Mouse (Mus musculus) myocyte (in vitro differentiated cells): Measurements from ENCODE around the gene Akr1c18. TPM values are rescaled to one million over a fixed set of nuclear protein-coding genes. Genes with fewer than 3 reads are reported as not detected.

Experiments used
- H3K27me3 ChIP-seq: one replicate; pipeline ENCODE4 v1.6.1; 2011; ENCODE audit not compliant: control insufficient read depth, insufficient read depth, insufficient read length
- H3K36me3 ChIP-seq: one replicate; pipeline ENCODE4 v1.6.1; 2011; ENCODE audit not compliant: control insufficient read depth, insufficient read depth
- H3K4me2 ChIP-seq: one replicate; pipeline ENCODE4 v1.6.1; 2011; ENCODE audit warnings: low read depth, control low read depth
- H3K4me3 ChIP-seq: one replicate; pipeline ENCODE4 v1.5.1; 2011; ENCODE audit warnings: mild to moderate bottlenecking, control low read depth, moderate library complexity
- H3K79me2 ChIP-seq: one replicate; pipeline ENCODE4 v1.6.1; 2011; ENCODE audit not compliant: control insufficient read depth, insufficient read depth
- H3ac ChIP-seq: one replicate; pipeline ENCODE4 v1.6.1; 2011; ENCODE audit not compliant: control insufficient read depth, insufficient read length
- CEBPB ChIP-seq: IDR thresholded peaks from 2 replicates; pipeline ENCODE4 v1.6.1; 2011; ENCODE audit warnings: mild to moderate bottlenecking, moderate library complexity; ENCODE audit not compliant: poor library complexity, insufficient read depth, severe bottlenecking
- E2F4 ChIP-seq: IDR thresholded peaks from one replicate; pipeline ENCODE4 v1.6.1; 2011; ENCODE audit warnings: mild to moderate bottlenecking, control low read depth, moderate library complexity; ENCODE audit not compliant: insufficient read depth
- MAX ChIP-seq: IDR thresholded peaks from one replicate; pipeline ENCODE4 v1.6.1; 2011; ENCODE audit warnings: low read depth, mild to moderate bottlenecking, control low read depth
- MYOD1 ChIP-seq, 3 experiments: IDR thresholded peaks; one replicate each; pipeline ENCODE4 v1.6.1; 2011; ENCODE audit warnings: control low read depth in 2 of 3, low read depth in 2 of 3, mild to moderate bottlenecking in 2 of 3, moderate library complexity in 1 of 3; ENCODE audit not compliant: insufficient read length in 2 of 3, control insufficient read depth in 1 of 3
- MYOG ChIP-seq, 3 experiments: IDR thresholded peaks; one replicate each; pipeline ENCODE4 v1.6.1; 2011; ENCODE audit warnings: control low read depth in 2 of 3, low read depth in 2 of 3, mild to moderate bottlenecking in 2 of 3; ENCODE audit not compliant: insufficient read length in 2 of 3, control insufficient read depth in 1 of 3, insufficient read depth in 1 of 3
- POLR2A ChIP-seq: IDR thresholded peaks from one replicate; pipeline ENCODE4 v1.6.1; 2011; ENCODE audit warnings: low read depth, mild to moderate bottlenecking, control low read depth, moderate library complexity; ENCODE audit not compliant: insufficient read length
- POLR2AphosphoS2 ChIP-seq: IDR thresholded peaks from one replicate; pipeline ENCODE4 v1.6.1; 2011; ENCODE audit warnings: low read depth, control low read depth; ENCODE audit not compliant: insufficient read length
- REST ChIP-seq: IDR thresholded peaks from one replicate; pipeline ENCODE4 v1.6.1; 2011; ENCODE audit warnings: mild to moderate bottlenecking, control low read depth, moderate library complexity; ENCODE audit not compliant: insufficient read depth, insufficient read length
- SRF ChIP-seq: IDR thresholded peaks from one replicate; pipeline ENCODE4 v1.6.1; 2011; ENCODE audit warnings: low read depth; ENCODE audit not compliant: control insufficient read depth, insufficient read length
- TCF12 ChIP-seq: IDR thresholded peaks from one replicate; pipeline ENCODE4 v1.6.1; 2011; ENCODE audit warnings: mild to moderate bottlenecking, control low read depth; ENCODE audit not compliant: poor library complexity, insufficient read depth, severe bottlenecking
- TCF3 ChIP-seq: IDR thresholded peaks from one replicate; pipeline ENCODE4 v1.6.1; 2011; ENCODE audit warnings: low read depth, control low read depth; ENCODE audit not compliant: insufficient read length
- USF1 ChIP-seq: IDR thresholded peaks from one replicate; pipeline ENCODE4 v1.6.1; 2011; ENCODE audit warnings: low read depth, mild to moderate bottlenecking, control low read depth, moderate library complexity
- polyA plus RNA-seq: library from polyadenylated mRNA; unstranded; fragments of >200 nt; fragmentation: generic; extraction: Trizol; gene quantifications from one replicate; pipeline ENCODE4 v1.2.1, GENCODE M21; 2012; ENCODE audit warnings: missing spikeins

The Akr1c18 gene
- polyA plus RNA-seq, 1 experiment = not detected

GRCm38 (mm10) chr13:4172978-4173377, 22.5 kb upstream of the Akr1c18 start:
- H3ac ChIP-seq = no peak overlapping the region

GRCm38 (mm10) chr13:4168006-4168405, 17.6 kb upstream of the Akr1c18 start:
- Histone ChIP-seq H3K36me3 (no peaks in the 10 kb centered on the region), H3ac (no peak overlapping the region), H3K27me3 (no peaks in the 10 kb centered on the region), H3K4me2 (no peak overlapping the region), H3K79me2 (no peaks in the 10 kb centered on the region), H3K4me3 (no peak overlapping the region)
- TF ChIP-seq MYOG (IDR thresholded peaks at IDR 0.05; ENCODE audit: control insufficient read depth in 1 of 3, insufficient read depth in 1 of 3, insufficient read length in 2 of 3, low read depth in 2 of 3) (no peak), POLR2A (no peak), SRF (no peak), MYOD1 (IDR thresholded peaks at IDR 0.05; ENCODE audit: control insufficient read depth in 1 of 3, insufficient read length in 2 of 3, low read depth in 2 of 3) (no peak), REST (no peak), CEBPB (no peak), USF1 (no peak), TCF12 (no peak), POLR2AphosphoS2 (no peak), E2F4 (no peak), TCF3 (no peak), MAX (no peak)

More at GRCm38 (mm10) chr13:4172978-4173377, 22.5 kb upstream of the Akr1c18 start:
- Histone ChIP-seq H3K36me3 (no peaks in the 10 kb centered on the region), H3K27me3 (no peaks in the 10 kb centered on the region), H3K79me2 (no peaks in the 10 kb centered on the region), H3K4me3 (no peak overlapping the region), H3K4me2 (no peak overlapping the region)
- no peak for TF ChIP-seq REST
- TF ChIP-seq TCF12 = no peak
- no peak for TF ChIP-seq MYOG (IDR thresholded peaks at IDR 0.05; ENCODE audit: control insufficient read depth in 1 of 3, insufficient read depth in 1 of 3, insufficient read length in 2 of 3, low read depth in 2 of 3)
- no peak for TF ChIP-seq POLR2A
- no peak for TF ChIP-seq TCF3
- TF ChIP-seq SRF = no peak
- TF ChIP-seq MAX = no peak
- TF ChIP-seq E2F4 = no peak
- TF ChIP-seq USF1 = no peak
- no peak for TF ChIP-seq MYOD1 (IDR thresholded peaks at IDR 0.05; ENCODE audit: control insufficient read depth in 1 of 3, insufficient read length in 2 of 3, low read depth in 2 of 3)
- TF ChIP-seq CEBPB = no peak
- TF ChIP-seq POLR2AphosphoS2 = no peak

- H3K27me3 ChIP-seq = no peaks in the 10 kb centered on the region
- no peak overlapping the region for H3ac ChIP-seq
- no peak overlapping the region for H3K4me3 ChIP-seq
- TF ChIP-seq TCF12 = no peak
- no peak for TF ChIP-seq REST
- no peak for TF ChIP-seq TCF3
- no peak for TF ChIP-seq MYOD1 (IDR thresholded peaks at IDR 0.05; ENCODE audit: control insufficient read depth in 1 of 3, insufficient read length in 2 of 3, low read depth in 2 of 3)
- TF ChIP-seq E2F4 = no peak
- TF ChIP-seq POLR2A = no peak
- no peak for TF ChIP-seq POLR2AphosphoS2
- no peak for TF ChIP-seq MYOG (IDR thresholded peaks at IDR 0.05; ENCODE audit: control insufficient read depth in 1 of 3, insufficient read depth in 1 of 3, insufficient read length in 2 of 3, low read depth in 2 of 3)
- no peak for TF ChIP-seq CEBPB
- no peak for TF ChIP-seq MAX
- no peaks in the 10 kb centered on the region for H3K79me2 ChIP-seq
- H3K4me2 ChIP-seq = no peak overlapping the region
- no peaks in the 10 kb centered on the region for H3K36me3 ChIP-seq
Observed at GRCm38 (mm10) chr13:4155286-4155685, 4.8 kb upstream of the Akr1c18 start.

- Histone ChIP-seq H3ac (no peak overlapping the region), H3K4me3 (no peak overlapping the region), H3K36me3 (no peaks in the 10 kb centered on the region), H3K27me3 (no peaks in the 10 kb centered on the region), H3K79me2 (no peaks in the 10 kb centered on the region), H3K4me2 (no peak overlapping the region)
- TF ChIP-seq POLR2A = no peak
- no peak for TF ChIP-seq POLR2AphosphoS2
- no peak for TF ChIP-seq TCF3
- TF ChIP-seq MYOG (IDR thresholded peaks at IDR 0.05; ENCODE audit: control insufficient read depth in 1 of 3, insufficient read depth in 1 of 3, insufficient read length in 2 of 3, low read depth in 2 of 3) = no peak
- no peak for TF ChIP-seq CEBPB
- no peak for TF ChIP-seq MAX
- TF ChIP-seq MYOD1 (IDR thresholded peaks at IDR 0.05; ENCODE audit: control insufficient read depth in 1 of 3, insufficient read length in 2 of 3, low read depth in 2 of 3) = no peak
- TF ChIP-seq REST = no peak
- no peak for TF ChIP-seq TCF12
- TF ChIP-seq USF1 = no peak
- TF ChIP-seq SRF = no peak
- no peak for TF ChIP-seq E2F4
Observed at GRCm38 (mm10) chr13:4153593-4153992, 3.1 kb upstream of the Akr1c18 start.

- Histone ChIP-seq H3K4me3 (no peak overlapping the region), H3ac (no peak overlapping the region), H3K36me3 (no peaks in the 10 kb centered on the region), H3K4me2 (no peak overlapping the region), H3K27me3 (no peaks in the 10 kb centered on the region), H3K79me2 (no peaks in the 10 kb centered on the region)
- no peak for TF ChIP-seq SRF
- no peak for TF ChIP-seq MYOD1 (IDR thresholded peaks at IDR 0.05; ENCODE audit: control insufficient read depth in 1 of 3, insufficient read length in 2 of 3, low read depth in 2 of 3)
- TF ChIP-seq CEBPB = no peak
- no peak for TF ChIP-seq USF1
- TF ChIP-seq POLR2AphosphoS2 = no peak
- no peak for TF ChIP-seq POLR2A
- TF ChIP-seq MAX = no peak
- no peak for TF ChIP-seq MYOG (IDR thresholded peaks at IDR 0.05; ENCODE audit: control insufficient read depth in 1 of 3, insufficient read depth in 1 of 3, insufficient read length in 2 of 3, low read depth in 2 of 3)
- no peak for TF ChIP-seq TCF12
- TF ChIP-seq REST = no peak
- TF ChIP-seq E2F4 = no peak
- TF ChIP-seq TCF3 = no peak
Observed at GRCm38 (mm10) chr13:4152908-4153307, 2.5 kb upstream of the Akr1c18 start.
